Mouse (Mus musculus): ENCODE data around the gene Pdzd9.

Pdzd9 gene

GRCm38 (mm10) chr7:120635821-120636220, 34.3 kb downstream of the Pdzd9 start:
- CTCF ChIA-PET, result interaction anchor here (0.5 kb wide), 1 partner anchor 274 kb away, joined by 13 read pairs; no protein-coding TSS in a partner anchor

- CTCF ChIA-PET, result interaction anchor here (0.5 kb wide), 1 partner anchor 274 kb away, joined by 13 read pairs; no protein-coding TSS in a partner anchor
Measured at GRCm38 (mm10) chr7:120635362-120635781, 34.8 kb downstream of the Pdzd9 start.

GRCm38 (mm10) chr7:120634711-120635361, 35.3 kb downstream of the Pdzd9 start, which contains the start of gene Uqcrc2:
TSS of gene Uqcrc2 (plus strand) at chr7:120635176.
- CTCF ChIA-PET, result interaction anchor here (0.5 kb wide), 1 partner anchor 275 kb away, joined by 13 read pairs; no protein-coding TSS in a partner anchor

GRCm38 (mm10) chr7:120634301-120634700, 35.8 kb downstream of the Pdzd9 start:
- CTCF ChIA-PET, result no interaction called here

GRCm38 (mm10) chr7:120632518-120632917, 37.6 kb downstream of the Pdzd9 start:
- CTCF ChIA-PET, result no interaction called here

GRCm38 (mm10) chr7:120620841-120621240, 49.3 kb downstream of the Pdzd9 start:
- CTCF ChIA-PET, result no interaction called here

GRCm38 (mm10) chr7:120620075-120620771, 49.9 kb downstream of the Pdzd9 start:
- CTCF ChIA-PET, result no interaction called here

Measured in spleen, embryonic (tissue).